Mouse (Mus musculus) liver, embryonic 14.5 days (tissue): ENCODE data around the gene Ms4a4c.

ENCODE experiments used
- CTCF ChIP-seq: IDR thresholded peaks from 2 replicates; pipeline ENCODE4 v1.5.1; 2016; ENCODE audit warnings: antibody characterized with exemption, low read depth, control low read depth
- EP300 ChIP-seq: IDR thresholded peaks from 2 replicates; pipeline ENCODE4 v1.6.1; 2016; ENCODE audit warnings: antibody characterized with exemption, low read depth

DNA sequence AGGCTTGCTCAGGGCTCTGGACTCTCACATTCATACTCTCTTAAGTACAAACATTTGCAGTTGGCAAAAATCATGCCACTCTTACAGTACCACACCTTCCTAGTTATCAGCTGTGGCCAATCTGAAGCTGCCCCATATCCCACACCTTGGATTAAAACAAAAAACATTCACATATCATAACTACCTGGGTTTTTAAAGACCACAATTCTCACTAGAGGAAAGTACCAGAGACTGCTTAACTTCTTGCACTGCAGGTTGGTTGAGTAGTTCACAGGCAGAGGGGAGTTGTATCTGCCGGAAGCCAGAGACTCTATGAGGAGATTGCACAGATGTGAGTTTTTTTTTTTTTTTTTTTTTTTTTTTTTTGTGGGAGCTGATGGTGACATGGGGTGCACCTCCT lies 9.5 kb downstream of the Ms4a4c start:
- TF ChIP-seq CTCF (no peak), EP300 (no peak)
